Mouse (Mus musculus): Measurements from ENCODE around the gene Ttk. TPM values are rescaled to one million over a fixed set of nuclear protein-coding genes. Genes with fewer than 3 reads are reported as not detected.

Gene Ttk
- polyA plus RNA-seq (2012), result 0.99 and 1.4 TPM in 2 replicates

- no peak for TF ChIP-seq GATA1 (IDR thresholded peaks at IDR 0.05; ENCODE audit: low read length)
Observed at GRCm38 (mm10) chr9:83833811-83834747, at the start of gene Ttk. Ttk (plus strand) TSS chr9:83834689.

GRCm38 (mm10) chr9:83785501-83785900 is 49.0 kb upstream of the Ttk start:
- TF ChIP-seq GATA1 (IDR thresholded peaks at IDR 0.05; ENCODE audit: low read length), result no peak

GRCm38 (mm10) chr9:83789326-83789725 is 45.2 kb upstream of the Ttk start:
- TF ChIP-seq GATA1 (IDR thresholded peaks at IDR 0.05; ENCODE audit: low read length), result no peak

- TF ChIP-seq GATA1 (IDR thresholded peaks at IDR 0.05; ENCODE audit: low read length), result no peak
Observed at GRCm38 (mm10) chr9:83796875-83797274, 37.6 kb upstream of the Ttk start.

GRCm38 (mm10) chr9:83797898-83798297 is 36.6 kb upstream of the Ttk start:
- TF ChIP-seq GATA1 (IDR thresholded peaks at IDR 0.05; ENCODE audit: low read length), result no peak

GRCm38 (mm10) chr9:83804341-83804740 is 30.1 kb upstream of the Ttk start:
- TF ChIP-seq GATA1 (IDR thresholded peaks at IDR 0.05; ENCODE audit: low read length), result no peak

- TF ChIP-seq GATA1 (IDR thresholded peaks at IDR 0.05; ENCODE audit: low read length), result no peak
Observed at GRCm38 (mm10) chr9:83805164-83805976, 29.1 kb upstream of the Ttk start.

- no peak for TF ChIP-seq GATA1 (IDR thresholded peaks at IDR 0.05; ENCODE audit: low read length)
Observed at GRCm38 (mm10) chr9:83805977-83806815, 28.3 kb upstream of the Ttk start, which contains the start of gene Elovl4. Elovl4 (minus strand) TSS chr9:83806277.

- no peak for TF ChIP-seq GATA1 (IDR thresholded peaks at IDR 0.05; ENCODE audit: low read length)
Observed at GRCm38 (mm10) chr9:83807562-83807961, 26.9 kb upstream of the Ttk start.

GRCm38 (mm10) chr9:83819188-83819587 is 15.3 kb upstream of the Ttk start:
- no peak for TF ChIP-seq GATA1 (IDR thresholded peaks at IDR 0.05; ENCODE audit: low read length)

- TF ChIP-seq GATA1 (IDR thresholded peaks at IDR 0.05; ENCODE audit: low read length), result no peak
Observed at GRCm38 (mm10) chr9:83820976-83821375, 13.5 kb upstream of the Ttk start.

GRCm38 (mm10) chr9:83822925-83823324 is 11.6 kb upstream of the Ttk start:
- TF ChIP-seq GATA1 (IDR thresholded peaks at IDR 0.05; ENCODE audit: low read length), result no peak

GRCm38 (mm10) chr9:83829896-83830295 is 4.6 kb upstream of the Ttk start:
- TF ChIP-seq GATA1 (IDR thresholded peaks at IDR 0.05; ENCODE audit: low read length), result no peak

- TF ChIP-seq GATA1 (IDR thresholded peaks at IDR 0.05; ENCODE audit: low read length), result no peak
Observed at GRCm38 (mm10) chr9:83831152-83831551, 3.3 kb upstream of the Ttk start.

- no peak for TF ChIP-seq GATA1 (IDR thresholded peaks at IDR 0.05; ENCODE audit: low read length)
Observed at GRCm38 (mm10) chr9:83834748-83835313, 342 bp downstream of the Ttk start.
